Mouse (Mus musculus) frontal cortex, adult 2 months (tissue): Measurements from ENCODE around the gene Krt13. TPM values are rescaled to one million over a fixed set of nuclear protein-coding genes. Genes with fewer than 3 reads are reported as not detected.

Experiments used
- DNase-seq, 2 experiments: peaks; one replicate each; pipeline ENCODE4 v3.0.0; 2022; ENCODE audit warnings: low spot score in 1 of 2; ENCODE audit errors: extremely low spot score in 1 of 2
- polyA plus RNA-seq: library from polyadenylated mRNA; depleted of rRNA; stranded (reverse); fragments of >200 nt; gene quantifications from 2 replicates; pipeline ENCODE4 v1.2.3, GENCODE M21; 2012; rRNA removed

Krt13 gene
- not detected in 2 replicates for polyA plus RNA-seq

GRCm38 (mm10) chr11:100121466-100121865 lies at the start of gene Krt13:
Gene Krt13, minus strand, starts transcription at chr11:100121566.
- no peak for DNase-seq

- DNase-seq: peak; percentile 34 to 87
Observed at GRCm38 (mm10) chr11:100168765-100169762, 47.7 kb upstream of the Krt13 start.

DNA sequence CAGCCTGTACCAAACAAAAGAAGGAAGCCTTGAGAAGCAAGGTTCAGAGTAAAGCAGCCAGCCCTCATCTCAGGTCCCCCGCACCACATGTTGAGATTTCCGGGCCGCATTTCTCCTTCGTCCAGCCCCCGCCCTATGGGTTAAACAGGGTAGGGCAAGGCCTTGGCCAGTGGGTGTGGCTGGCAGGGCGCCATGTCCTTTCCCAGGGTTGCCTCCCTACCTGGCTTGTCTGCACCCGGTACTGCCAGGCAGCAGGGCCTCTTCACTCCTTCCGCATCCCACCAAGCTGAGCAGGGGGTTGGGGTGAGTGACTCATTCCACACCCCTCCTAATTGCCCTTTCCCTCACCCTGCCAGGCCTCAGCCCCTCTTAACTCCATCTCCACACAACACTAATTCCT lies 46.7 kb upstream of the Krt13 start:
- DNase-seq: no peak

- no peak for DNase-seq
Observed at GRCm38 (mm10) chr11:100164392-100164791, 43.0 kb upstream of the Krt13 start.

DNA sequence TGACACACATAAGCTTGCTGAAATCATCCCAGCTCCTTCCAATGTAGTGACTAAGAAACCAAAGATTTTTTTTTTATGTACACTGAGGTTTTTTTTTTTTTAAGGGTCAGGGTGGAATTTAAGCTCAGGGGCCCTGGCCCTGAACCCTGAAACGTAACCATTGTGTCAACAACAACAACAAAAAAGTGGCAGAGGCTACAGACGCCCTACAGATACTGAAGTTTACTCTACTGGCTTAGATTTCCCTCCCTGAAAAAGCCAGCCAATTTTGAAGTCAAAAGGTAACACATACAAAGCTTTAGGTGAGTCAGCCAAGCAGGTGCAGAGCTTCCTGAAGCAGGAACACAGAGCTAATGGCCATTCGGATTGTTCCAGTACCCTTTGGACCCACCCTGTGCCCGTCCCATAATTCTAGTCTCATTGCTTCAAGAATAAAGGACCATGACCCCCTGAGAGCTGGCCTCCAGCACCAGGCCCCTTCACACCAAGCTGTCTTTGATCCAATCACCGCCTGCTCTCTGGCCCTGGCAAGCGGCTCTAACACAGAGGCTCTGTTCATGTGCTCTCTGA lies 36.6 kb upstream of the Krt13 start:
- no peak for DNase-seq

- DNase-seq: no peak
Observed at GRCm38 (mm10) chr11:100157331-100157730, 36.0 kb upstream of the Krt13 start.

DNA sequence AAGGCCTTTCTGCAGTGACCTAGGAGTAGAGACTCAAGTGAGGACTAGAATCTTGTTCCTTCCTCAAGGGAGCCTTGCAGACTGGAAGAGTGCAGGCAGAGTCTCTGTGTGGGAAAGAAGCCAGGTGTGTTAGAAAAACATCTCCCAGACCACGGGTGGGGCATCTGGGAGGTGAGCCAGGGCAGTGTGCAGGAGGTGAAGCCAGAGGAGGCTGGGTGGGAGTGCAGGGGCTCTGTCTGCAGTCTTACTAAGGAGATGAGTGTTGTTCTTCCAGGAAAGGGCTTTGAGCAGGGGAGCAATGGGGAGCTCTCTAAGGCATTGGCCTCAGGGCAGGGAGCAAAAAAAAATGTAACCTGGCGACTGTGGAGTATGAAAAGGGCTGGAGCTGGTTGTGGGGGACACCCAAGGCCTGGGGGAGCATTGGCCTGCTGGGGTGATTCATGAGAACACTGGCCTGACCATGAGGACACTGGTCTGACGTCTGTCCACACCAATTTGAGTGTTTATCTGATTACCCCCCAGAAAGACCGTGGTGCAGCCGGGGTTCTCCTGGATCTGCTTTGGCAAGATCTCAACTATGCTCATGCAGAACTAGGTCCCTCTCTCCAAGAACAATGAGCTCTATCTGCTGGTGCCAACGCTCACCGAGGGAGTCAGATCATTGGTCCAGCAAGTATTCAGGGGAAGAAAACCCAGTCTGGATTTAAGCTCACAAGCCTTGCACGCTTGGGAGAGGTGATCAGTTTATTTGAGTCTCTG lies 34.3 kb upstream of the Krt13 start:
- no peak for DNase-seq

- no peak for DNase-seq
Observed at GRCm38 (mm10) chr11:100148615-100149330, 27.4 kb upstream of the Krt13 start, which contains the start of gene Krt19. Gene Krt19, minus strand, starts transcription at chr11:100148665.

DNA sequence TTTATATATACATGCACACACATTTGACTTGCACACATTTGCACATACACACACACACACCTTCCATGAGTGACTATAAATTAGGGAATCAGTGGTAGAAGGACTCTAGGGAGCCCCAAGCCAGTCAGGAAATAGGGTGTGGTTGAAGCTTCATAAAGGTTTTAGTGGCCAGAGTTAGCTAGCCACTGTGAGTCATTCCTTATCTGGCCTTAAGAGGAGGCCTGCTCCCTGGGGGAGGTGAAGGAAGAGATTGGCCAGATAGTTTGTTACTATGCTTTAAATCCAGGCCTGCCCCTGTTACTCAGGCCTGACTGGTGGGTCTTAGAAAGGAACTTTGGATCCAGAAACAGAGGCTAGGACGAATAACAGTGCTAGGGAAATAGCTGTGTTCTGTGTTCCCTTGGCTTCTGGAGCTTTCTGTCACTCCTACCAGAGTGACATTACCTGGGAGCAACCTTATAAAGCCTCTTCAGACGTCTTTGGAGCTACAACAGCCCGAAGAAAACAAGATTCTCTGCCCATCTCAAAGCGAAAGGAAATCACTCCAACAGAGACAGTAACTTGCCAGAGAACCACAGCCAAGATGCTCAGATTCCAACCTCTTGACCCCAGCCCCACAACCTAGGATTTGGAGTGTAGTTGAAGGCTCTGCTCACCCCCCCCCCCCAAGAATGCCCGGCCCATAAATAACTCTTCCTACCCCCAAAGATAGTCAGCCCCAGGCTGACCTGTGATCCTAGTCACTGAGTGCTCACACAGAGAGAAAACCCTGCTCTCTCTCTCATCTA lies 26.4 kb upstream of the Krt13 start:
- no peak for DNase-seq

DNA sequence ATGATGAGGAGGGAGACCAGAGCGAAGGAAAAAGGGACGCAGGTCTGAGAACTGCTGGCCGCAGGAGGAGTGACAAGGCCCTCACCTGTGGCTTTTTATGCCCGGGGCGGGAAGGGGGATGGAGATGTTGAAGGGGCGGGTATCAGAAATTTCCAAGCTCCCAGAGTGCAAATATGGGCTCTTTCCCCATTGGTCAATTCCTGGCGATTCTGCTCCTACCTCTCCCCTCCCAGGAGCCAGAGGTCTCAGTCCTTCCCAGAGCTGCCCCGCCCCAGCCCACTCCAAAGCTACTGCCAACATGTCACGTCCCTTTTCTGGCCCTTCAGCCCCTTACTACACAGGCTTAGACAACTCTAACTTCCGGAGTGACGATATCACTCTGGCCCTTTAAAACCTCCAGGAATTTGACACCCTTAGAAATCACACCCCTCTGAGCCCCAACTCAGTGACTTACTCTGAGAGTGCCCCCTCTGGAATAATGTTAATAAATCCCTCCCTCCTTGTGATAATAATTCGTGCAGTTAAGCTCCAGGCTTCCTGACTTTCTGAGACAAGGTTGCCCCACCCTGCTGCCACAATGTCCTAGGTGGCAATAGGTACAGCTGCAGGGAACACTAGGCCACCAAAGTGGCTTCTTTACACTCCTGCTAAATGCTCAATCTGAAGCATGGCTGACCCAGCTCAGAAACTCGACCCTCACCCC lies 24.6 kb upstream of the Krt13 start:
- no peak for DNase-seq

- DNase-seq: no peak
Observed at GRCm38 (mm10) chr11:100145104-100145503, 23.7 kb upstream of the Krt13 start.

DNA sequence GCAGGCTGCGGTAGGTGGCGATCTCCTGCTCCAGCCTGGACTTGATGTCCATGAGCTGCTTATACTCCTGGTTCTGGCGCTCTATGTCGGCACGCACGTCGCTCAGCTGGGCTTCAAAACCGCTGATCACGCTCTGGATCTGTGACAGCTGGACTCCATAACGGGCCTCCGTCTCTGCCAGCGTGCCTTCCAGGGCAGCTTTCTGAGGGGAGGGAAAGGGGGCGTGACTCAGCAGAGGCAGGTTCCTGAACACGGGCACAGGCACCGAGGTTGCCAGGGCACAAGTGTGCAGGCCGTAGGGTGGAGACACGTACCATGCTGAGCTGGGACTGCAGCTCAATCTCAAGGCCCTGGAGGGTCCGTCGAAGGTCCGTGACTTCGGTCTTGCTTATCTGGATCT lies 19.6 kb upstream of the Krt13 start:
- DNase-seq: no peak

- no peak for DNase-seq
Observed at GRCm38 (mm10) chr11:100139391-100139790, 18.0 kb upstream of the Krt13 start.

DNA sequence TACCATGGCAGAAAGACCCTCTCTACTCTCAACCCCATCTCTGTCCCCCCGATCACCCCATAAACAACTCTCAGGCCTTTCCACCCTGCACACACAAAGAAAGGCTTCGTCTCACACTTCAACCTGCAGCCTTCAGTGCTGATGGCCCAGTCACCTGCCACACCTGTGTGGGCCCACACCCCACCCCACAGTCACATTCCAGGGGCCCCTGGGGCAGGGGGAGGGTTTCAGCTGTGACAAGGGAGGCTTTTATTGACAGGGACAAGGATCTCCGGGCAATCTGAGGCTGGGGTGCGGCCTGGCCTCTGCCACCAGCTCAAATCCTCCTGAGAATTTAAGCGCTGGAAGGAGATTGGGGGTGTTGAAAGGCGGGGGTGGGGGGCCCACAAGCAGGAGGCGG lies 17.4 kb upstream of the Krt13 start:
- no peak for DNase-seq

GRCm38 (mm10) chr11:100137693-100138092 lies 16.3 kb upstream of the Krt13 start:
- DNase-seq: no peak

DNA sequence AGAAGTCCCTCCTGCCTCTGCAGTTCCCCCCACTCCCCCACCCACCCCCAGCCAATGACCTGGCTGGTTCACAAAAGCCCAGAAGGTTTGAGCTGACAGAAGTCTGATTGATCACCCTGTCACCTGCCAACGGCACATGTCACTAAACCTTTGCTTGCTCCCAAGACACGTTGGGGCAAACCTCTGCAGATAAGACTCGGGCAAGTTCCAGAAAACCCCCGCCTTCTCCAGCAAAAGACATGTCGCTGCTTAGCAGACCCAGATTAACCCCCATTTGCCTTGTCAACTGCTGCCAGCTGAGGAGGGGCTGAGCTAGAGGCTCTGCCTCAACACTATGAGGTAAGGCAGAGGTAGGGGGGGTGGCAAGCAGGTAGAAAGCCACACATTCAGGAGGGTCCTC lies 15.2 kb upstream of the Krt13 start:
- no peak for DNase-seq

DNA sequence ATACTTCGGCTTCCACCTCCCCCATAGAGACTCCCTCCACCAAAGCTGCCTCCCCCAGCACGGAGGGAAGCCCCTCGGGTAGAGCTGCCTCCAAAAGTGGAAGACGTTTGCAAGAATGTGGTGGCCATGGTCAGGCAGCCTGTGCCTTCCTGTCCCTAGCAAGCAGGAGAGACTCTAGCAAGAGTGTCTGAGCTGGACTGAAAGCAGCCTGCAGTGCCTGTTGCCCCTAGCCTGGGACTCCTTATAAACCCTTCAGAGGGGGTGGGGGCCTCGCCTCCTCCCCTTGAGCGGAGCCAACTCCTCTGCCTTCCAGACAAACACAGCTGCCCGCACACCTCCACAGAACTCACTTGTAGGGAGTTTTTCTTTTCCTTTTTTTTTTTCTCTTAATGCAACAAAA lies 14.4 kb upstream of the Krt13 start, which contains the start of gene Krt15:
Krt15 (minus strand) TSS at position 198 of the 400 bp plus-strand sequence.
- DNase-seq: no peak

DNA sequence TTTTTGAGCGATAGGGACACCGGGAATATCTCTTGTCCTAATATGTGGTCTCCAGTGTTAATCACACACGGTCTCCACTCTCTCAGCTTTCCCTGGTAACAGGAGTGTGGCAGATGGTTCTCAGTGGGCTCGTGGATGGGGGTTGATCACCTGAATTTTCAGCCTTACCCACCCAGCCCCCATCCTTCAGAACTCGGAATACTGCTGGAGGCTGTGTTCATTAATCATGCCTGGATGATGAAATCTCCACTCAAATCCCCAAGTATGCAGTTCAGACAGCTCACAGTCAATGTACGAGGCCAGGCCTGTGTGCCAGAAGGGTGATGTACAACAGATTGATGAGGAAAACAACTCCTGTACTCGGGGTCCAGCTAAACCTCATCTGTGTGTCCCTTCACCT lies 3.5 kb upstream of the Krt13 start:
- no peak for DNase-seq

DNA sequence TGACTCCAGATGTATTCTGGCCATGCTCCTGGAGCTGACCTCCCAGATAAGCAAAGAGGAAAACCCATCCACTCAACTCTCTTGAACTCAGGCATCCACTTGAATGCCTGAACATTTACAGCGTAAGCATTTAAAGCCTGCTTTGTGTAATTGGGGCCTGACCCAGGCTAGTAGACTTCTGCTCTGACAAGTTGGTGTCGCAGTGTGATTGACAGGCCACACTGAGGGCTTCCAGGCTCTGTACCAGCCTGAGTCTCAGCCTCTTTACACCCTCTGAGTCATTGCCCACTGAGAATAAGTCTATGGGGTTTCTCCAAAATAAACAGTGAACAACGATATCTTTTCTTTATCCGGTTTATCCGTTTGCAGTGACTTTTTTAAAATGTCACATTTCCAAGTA lies 1.0 kb downstream of the Krt13 start:
- no peak for DNase-seq
